Mouse (Mus musculus) G1E (cell line): ENCODE data around the gene Lrfn3.

Source experiments
- CTCF ChIP-seq: IDR thresholded peaks from 2 replicates; pipeline ENCODE4 v1.5.1; 2012; ENCODE audit warnings: low read depth, low read length, inconsistent platforms, mixed read lengths
- GATA1 ChIP-seq: IDR thresholded peaks from 2 replicates; pipeline ENCODE4 v1.6.1; 2012; ENCODE audit warnings: borderline replicate concordance, low read length, inconsistent platforms, mixed read lengths
- GATA2 ChIP-seq: IDR thresholded peaks from 2 replicates; pipeline ENCODE4 v1.6.1; 2012; ENCODE audit warnings: low read depth, low read length, inconsistent platforms, borderline replicate concordance
- POLR2AphosphoS5 ChIP-seq: IDR thresholded peaks from 2 replicates; pipeline ENCODE4 v1.6.1; 2012; ENCODE audit warnings: low read depth, low read length, inconsistent platforms; ENCODE audit not compliant: insufficient replicate concordance
- TAL1 ChIP-seq: conservative IDR thresholded peaks from 2 replicates; pipeline ENCODE4 v1.6.1; 2012; ENCODE audit warnings: low read depth, low read length, inconsistent platforms, mixed read lengths

- TF ChIP-seq CTCF (no peak), GATA1 (no peak), GATA2 (no peak), TAL1 (no peak), POLR2AphosphoS5 (no peak)
These were observed 48.8 kb downstream of the Lrfn3 start for GRCm38 (mm10) chr7:30313666-30314320.
